ENCODE assay signal across 8 mouse cellular contexts in the genomic region with DNA sequence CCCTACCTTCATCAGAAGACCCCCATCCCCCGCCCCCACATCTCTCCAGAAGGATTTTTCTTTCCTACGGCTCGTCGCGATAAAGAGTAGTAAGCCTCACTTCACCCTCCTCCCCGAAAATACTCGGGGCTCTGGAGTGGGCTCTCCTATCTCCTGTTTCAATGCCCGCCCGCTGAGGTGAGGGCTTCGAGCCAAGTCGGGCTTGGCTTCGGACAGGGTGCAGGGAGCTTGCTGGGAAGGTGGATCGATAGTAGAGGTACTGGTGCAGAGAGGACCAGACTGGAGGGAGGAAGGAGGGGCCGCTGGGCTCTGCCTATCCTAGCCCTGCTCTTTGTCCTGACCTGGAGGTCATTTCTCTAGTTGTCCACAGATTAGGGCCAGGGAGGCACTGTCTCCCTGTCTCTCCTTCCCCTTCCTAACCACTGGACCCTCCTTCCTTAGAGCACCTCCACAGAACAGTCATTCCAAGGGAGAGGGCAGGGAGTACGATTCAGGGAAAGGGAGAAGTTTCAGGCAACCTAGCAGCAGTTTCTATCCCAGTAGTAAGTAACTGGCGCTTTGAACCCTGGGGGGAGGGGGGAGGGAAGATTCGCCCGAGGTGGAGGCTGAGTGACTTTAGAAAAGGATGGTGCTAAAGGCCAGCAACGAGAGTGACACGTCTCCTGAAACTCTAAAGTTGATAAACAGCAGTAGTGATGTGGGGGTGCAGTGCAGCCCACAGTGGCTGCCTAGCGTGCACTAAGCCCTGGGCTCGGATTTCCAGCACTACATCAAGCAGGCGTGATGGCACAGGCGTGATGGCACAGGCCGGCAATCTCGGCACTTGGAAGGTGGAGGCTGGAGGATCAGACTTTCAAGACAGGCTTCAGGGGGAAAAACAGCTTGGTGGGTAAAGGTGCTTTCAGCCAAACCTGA. TPM values are rescaled to one million over a fixed set of nuclear protein-coding genes. Genes with fewer than 3 reads are reported as not detected.
DNase-seq lines count a peak whose midpoint lies in the region; ATAC-seq lines count a peak whose summit lies in the region.

No protein-coding gene starts in this region.

- WGBS in embryonic facial prominence, embryonic 15.5 days, result 3% methylated on average over 26 of the region's 26 CpGs
- 3% methylated on average over 26 of the region's 26 CpGs for WGBS in limb, embryonic 12.5 days
- WGBS in midbrain, embryonic 14.5 days, result 3% methylated on average over 26 of the region's 26 CpGs

- peak overlapping the region; percentile 88 for H3K4me2 ChIP-seq in embryonic facial prominence, embryonic 15.5 days (replicated peaks)
- peak overlapping the region; percentile 96 for H3K4me2 ChIP-seq in limb, embryonic 12.5 days
- H3K4me2 ChIP-seq in midbrain, embryonic 14.5 days (ENCODE audit: low read length), result peak overlapping the region; percentile 97

- peaks cover 78% of the 10 kb centered on the region for H3K4me1 ChIP-seq in embryonic facial prominence, embryonic 15.5 days
- peaks cover 74% of the 10 kb centered on the region for H3K4me1 ChIP-seq in limb, embryonic 12.5 days (replicated peaks)
- H3K4me1 ChIP-seq in midbrain, embryonic 14.5 days (ENCODE audit: control insufficient read depth, insufficient read depth, low read length), result peaks cover 47% of the 10 kb centered on the region

- peak; percentile 31 for DNase-seq in 3T3-L1 (ENCODE audit: low read depth, low spot score)
- DNase-seq in adipocyte (ENCODE audit: low spot score), result peak; percentile 37
- DNase-seq in heart, postnatal 4 days, result peak; percentile 74
- peak; percentile 69 for DNase-seq in midbrain, embryonic 14.5 days
- DNase-seq in B cell, adult 2 months, result no peak
- no peak for DNase-seq in c-Kit-positive CD71-positive TER-119-positive erythroid progenitor cells, embryonic 14.5 days (ENCODE audit: low spot score)

- H3K27ac ChIP-seq in embryonic facial prominence, embryonic 15.5 days (replicated peaks), result peak overlapping the region; percentile 94
- H3K27ac ChIP-seq in limb, embryonic 12.5 days, result peak overlapping the region; percentile 95
- peak overlapping the region; percentile 93 for H3K27ac ChIP-seq in midbrain, embryonic 14.5 days (replicated peaks; ENCODE audit: low read depth, low read length)

- no peaks in the 10 kb centered on the region for H3K27me3 ChIP-seq in embryonic facial prominence, embryonic 15.5 days
- no peaks in the 10 kb centered on the region for H3K27me3 ChIP-seq in limb, embryonic 12.5 days
- H3K27me3 ChIP-seq in midbrain, embryonic 14.5 days (ENCODE audit: control insufficient read depth, insufficient read depth, low read length), result no peaks in the 10 kb centered on the region

- H3K36me3 ChIP-seq in embryonic facial prominence, embryonic 15.5 days, result no peaks in the 10 kb centered on the region
- peaks cover 5% of the 10 kb centered on the region; the same call in 1 of the 2 replicates for H3K36me3 ChIP-seq in limb, embryonic 12.5 days
- no peaks in the 10 kb centered on the region for H3K36me3 ChIP-seq in midbrain, embryonic 14.5 days (ENCODE audit: control insufficient read depth, insufficient read depth, low read length)

- H3K4me3 ChIP-seq in embryonic facial prominence, embryonic 15.5 days (replicated peaks), result peak overlapping the region; percentile 95
- H3K4me3 ChIP-seq in limb, embryonic 12.5 days (replicated peaks), result peak overlapping the region; percentile 100
- H3K4me3 ChIP-seq in midbrain, embryonic 14.5 days (replicated peaks; ENCODE audit: low read depth, low read length), result peak overlapping the region; percentile 99

- H3K9ac ChIP-seq in embryonic facial prominence, embryonic 15.5 days, result peak overlapping the region; percentile 93
- peak overlapping the region; percentile 98 for H3K9ac ChIP-seq in limb, embryonic 12.5 days (replicated peaks)
- H3K9ac ChIP-seq in midbrain, embryonic 14.5 days (replicated peaks; ENCODE audit: low read length), result peak overlapping the region; percentile 99

- no peak for ATAC-seq in embryonic facial prominence, embryonic 15.5 days (ENCODE audit: insufficient number of reproducible peaks, low FRiP score, low TSS enrichment, low read depth)
- ATAC-seq in limb, embryonic 12.5 days (ENCODE audit: insufficient number of reproducible peaks, insufficient read depth, low FRiP score, low TSS enrichment, low read depth), result no peak
- ATAC-seq in midbrain, embryonic 14.5 days (ENCODE audit: low FRiP score, low TSS enrichment), result no peak

- no peaks in the 10 kb centered on the region for H3K9me3 ChIP-seq in embryonic facial prominence, embryonic 15.5 days (replicated peaks)
- H3K9me3 ChIP-seq in limb, embryonic 12.5 days, result no peaks in the 10 kb centered on the region
- no peaks in the 10 kb centered on the region for H3K9me3 ChIP-seq in midbrain, embryonic 14.5 days (ENCODE audit: control insufficient read depth, low read length)

RNA-seq across cellular contexts. Expression of gene Map7d1, which starts 1.1 kb away (rescaled TPM):
- 59.9 and 60.4 TPM in 2 replicates for polyA plus RNA-seq in embryonic facial prominence, embryonic 15.5 days (2015; fragmentation: Nextera tagmentation; extraction: Ambion mirVana)
- 100 to 1,000 TPM; 182 to 197 TPM for total RNA-seq in heart, postnatal 4 days (2021)
- polyA plus RNA-seq in limb, embryonic 12.5 days (2016; fragmentation: Nextera tagmentation; extraction: Ambion mirVana), result 83.5 and 85.1 TPM in 2 replicates
- 78.3 and 85.3 TPM in 2 replicates for polyA plus RNA-seq in midbrain, embryonic 14.5 days (2014; fragmentation: Nextera tagmentation; extraction: Ambion mirVana)

RNA-seq across cellular contexts. Expression of gene Trappc3, which starts 4.9 kb away (rescaled TPM):
- polyA plus RNA-seq in embryonic facial prominence, embryonic 15.5 days (2015; fragmentation: Nextera tagmentation; extraction: Ambion mirVana), result 124 and 132 TPM in 2 replicates
- total RNA-seq in heart, postnatal 4 days (2021), result 10 to 100 TPM; 50.7 to 54.3 TPM
- polyA plus RNA-seq in limb, embryonic 12.5 days (2016; fragmentation: Nextera tagmentation; extraction: Ambion mirVana), result 105 and 111 TPM in 2 replicates
- 37.1 and 124 TPM in 2 replicates for polyA plus RNA-seq in midbrain, embryonic 14.5 days (2014; fragmentation: Nextera tagmentation; extraction: Ambion mirVana)

RNA-seq across cellular contexts. Expression of gene Col8a2, which starts 29.4 kb away (rescaled TPM):
- polyA plus RNA-seq in embryonic facial prominence, embryonic 15.5 days (2015; fragmentation: Nextera tagmentation; extraction: Ambion mirVana), result 48.6 and 60.1 TPM in 2 replicates
- total RNA-seq in heart, postnatal 4 days (2021), result 1 to 10 TPM; 2.3 to 3.1 TPM
- polyA plus RNA-seq in limb, embryonic 12.5 days (2016; fragmentation: Nextera tagmentation; extraction: Ambion mirVana), result 13.3 and 16.7 TPM in 2 replicates
- 0.57 and 1.1 TPM in 2 replicates for polyA plus RNA-seq in midbrain, embryonic 14.5 days (2014; fragmentation: Nextera tagmentation; extraction: Ambion mirVana)

RNA-seq across cellular contexts. Expression of gene Thrap3, which starts 54.7 kb away (rescaled TPM):
- polyA plus RNA-seq in embryonic facial prominence, embryonic 15.5 days (2015; fragmentation: Nextera tagmentation; extraction: Ambion mirVana), result 191 and 208 TPM in 2 replicates
- total RNA-seq in heart, postnatal 4 days (2021), result 100 to 1,000 TPM; 226 TPM
- polyA plus RNA-seq in limb, embryonic 12.5 days (2016; fragmentation: Nextera tagmentation; extraction: Ambion mirVana), result 303 and 349 TPM in 2 replicates
- 113 and 167 TPM in 2 replicates for polyA plus RNA-seq in midbrain, embryonic 14.5 days (2014; fragmentation: Nextera tagmentation; extraction: Ambion mirVana)

Comparison
In these comparisons a context has a peak if more than half of its experiments do, and no peak if none do; other contexts are left out.
1. DNase-seq: peak in 3T3-L1 (single experiment), adipocyte (single experiment), heart, postnatal 4 days (single experiment) and midbrain, embryonic 14.5 days (single experiment); none in B cell, adult 2 months (0 of 2) and c-Kit-positive CD71-positive TER-119-positive erythroid progenitor cells, embryonic 14.5 days (single experiment).
2. Peak in every context shown above with its lines, with median percentiles within 50 percentile points of each other: H3K27ac ChIP-seq, H3K4me2 ChIP-seq, H3K4me3 ChIP-seq and H3K9ac ChIP-seq.